Mouse (Mus musculus): ENCODE measurements around the gene Tpsab1.

- TF ChIP-seq GATA1 (IDR thresholded peaks at IDR 0.05; ENCODE audit: borderline replicate concordance, low read length) (no peak), FLI1 (IDR thresholded peaks at IDR 0.05; ENCODE audit: low read length) (no peak)
Observed at GRCm38 (mm10) chr17:25340003-25340402, 5.4 kb downstream of the Tpsab1 start.

All from megakaryocyte, embryonic 14.5 days (primary cell).